Mouse (Mus musculus): ENCODE results near the gene Lmln.

- TF ChIP-seq POLR2A (IDR thresholded peaks at IDR 0.05; ENCODE audit: borderline replicate concordance, extremely low read depth, low read depth, low read length) (no peak), CTCF (IDR thresholded peaks at IDR 0.05; ENCODE audit: insufficient read depth, low read length) (no peak)
Observed at GRCm38 (mm10) chr16:33049809-33050208, 12.5 kb upstream of the Lmln start.
